28 mouse cellular contexts compared by ENCODE assay signal in genomic region chr16:72223860-72224259, GRCm38 (mm10).
DNase-seq lines count a peak whose midpoint lies in the region; ATAC-seq lines count a peak whose summit lies in the region.
"Had no signal": no experiment of that assay in that cellular context is flagged by ENCODE, and none has a peak within 500 bp of the region (broad histone marks: within the 10 kb centered on the region; RNA-seq: fewer than 3 reads in every experiment).

No protein-coding gene starts in this region.

- ATAC-seq in forebrain, embryonic 11.5 days (replicated peaks; ENCODE audit: low FRiP score): 0 out of 2 replicates have a peak, but pooled peaks have one; percentile 34
- ATAC-seq in forebrain, embryonic 15.5 days (replicated peaks): no peak
- 0 out of 2 replicates have a peak, but pooled peaks have one; percentile 30 for ATAC-seq in hindbrain, embryonic 12.5 days (ENCODE audit: low FRiP score)
- ATAC-seq in hindbrain, embryonic 14.5 days (ENCODE audit: low FRiP score): no peak
- no peak for ATAC-seq in midbrain, embryonic 14.5 days (ENCODE audit: low FRiP score, low TSS enrichment)
- ATAC-seq in midbrain, embryonic 11.5 days (ENCODE audit: low FRiP score): no peak
- ATAC-seq: lung, postnatal 0 days; midbrain, embryonic 16.5 days had no signal

- no peak for DNase-seq in forebrain, embryonic 11.5 days (ENCODE audit: low spot score)
- DNase-seq in hindbrain, embryonic 14.5 days (ENCODE audit: low spot score): no peak
- peak; percentile 34 for DNase-seq in midbrain, embryonic 14.5 days
- DNase-seq in midbrain, embryonic 11.5 days (ENCODE audit: low spot score, missing footprints): no peak
- DNase-seq in retina, embryonic 14.5 days (ENCODE audit: low spot score): peak; percentile 82
- no peak for DNase-seq in urinary bladder, postnatal 25 days (ENCODE audit: low spot score)
- DNase-seq: adrenal gland, postnatal 25 days; cerebellum, adult 18-20 months; cerebellum, postnatal 10 days; gastrocnemius, postnatal 14 days; heart, postnatal 14 days; kidney, adult 18-20 months; kidney, postnatal 36 days; liver, embryonic 13.5 days; lung, adult 18-20 months; lung, postnatal 4 days; right cerebral cortex, adult 18-20 months; spleen, adult 18-20 months; thymus, postnatal 14 days had no signal

- no peaks in the 10 kb centered on the region for H3K36me3 ChIP-seq in forebrain, embryonic 11.5 days (ENCODE audit: control insufficient read depth, insufficient read depth, low read length)
- H3K36me3 ChIP-seq in forebrain, embryonic 15.5 days: no peaks in the 10 kb centered on the region
- no peaks in the 10 kb centered on the region for H3K36me3 ChIP-seq in hindbrain, embryonic 12.5 days
- no peaks in the 10 kb centered on the region for H3K36me3 ChIP-seq in hindbrain, embryonic 14.5 days (replicated peaks; ENCODE audit: control insufficient read depth, insufficient read depth)
- H3K36me3 ChIP-seq in midbrain, embryonic 14.5 days (ENCODE audit: control insufficient read depth, insufficient read depth, low read length): no peaks in the 10 kb centered on the region
- H3K36me3 ChIP-seq in midbrain, embryonic 11.5 days (ENCODE audit: control insufficient read depth, insufficient read depth, low read length): no peaks in the 10 kb centered on the region
- H3K36me3 ChIP-seq: hindbrain, embryonic 15.5 days; kidney, embryonic 15.5 days; limb, embryonic 15.5 days; liver, embryonic 13.5 days; neural tube, embryonic 13.5 days had no signal

- H3K4me1 ChIP-seq in forebrain, embryonic 11.5 days (replicated peaks; ENCODE audit: control insufficient read depth, insufficient read depth, low read length): no peaks in the 10 kb centered on the region; the same call in 1 of the 2 replicates
- H3K4me1 ChIP-seq in forebrain, embryonic 15.5 days: peaks cover 14% of the 10 kb centered on the region
- H3K4me1 ChIP-seq in hindbrain, embryonic 12.5 days: peaks cover 9% of the 10 kb centered on the region; the same call in 1 of the 2 replicates
- H3K4me1 ChIP-seq in hindbrain, embryonic 14.5 days (replicated peaks; ENCODE audit: control insufficient read depth, insufficient read depth, low read length): 0 out of 2 replicates have a peak, but pooled peaks cover 5% of the 10 kb centered on the region
- peaks cover 13% of the 10 kb centered on the region; the same call in 1 of the 2 replicates for H3K4me1 ChIP-seq in midbrain, embryonic 14.5 days (ENCODE audit: control insufficient read depth, insufficient read depth, low read length)
- H3K4me1 ChIP-seq in midbrain, embryonic 11.5 days (ENCODE audit: control insufficient read depth, insufficient read depth, low read length): no peaks in the 10 kb centered on the region
- H3K4me1 ChIP-seq: kidney, embryonic 15.5 days; limb, embryonic 15.5 days; liver, embryonic 13.5 days; megakaryocyte, embryonic 14.5 days had no signal

- H3K9me3 ChIP-seq in forebrain, embryonic 11.5 days (ENCODE audit: control insufficient read depth, low read length): no peaks in the 10 kb centered on the region
- no peaks in the 10 kb centered on the region for H3K9me3 ChIP-seq in forebrain, embryonic 15.5 days
- no peaks in the 10 kb centered on the region for H3K9me3 ChIP-seq in hindbrain, embryonic 12.5 days (replicated peaks)
- no peaks in the 10 kb centered on the region for H3K9me3 ChIP-seq in hindbrain, embryonic 14.5 days (ENCODE audit: control insufficient read depth, low read length)
- no peaks in the 10 kb centered on the region for H3K9me3 ChIP-seq in midbrain, embryonic 14.5 days (ENCODE audit: control insufficient read depth, low read length)
- H3K9me3 ChIP-seq in midbrain, embryonic 11.5 days (ENCODE audit: control insufficient read depth, low read length): no peaks in the 10 kb centered on the region
- H3K9me3 ChIP-seq: hindbrain, embryonic 15.5 days; kidney, embryonic 15.5 days; limb, embryonic 15.5 days; liver, embryonic 13.5 days; megakaryocyte, embryonic 14.5 days; neural tube, embryonic 13.5 days had no signal

- no peak overlapping the region for H3K9ac ChIP-seq in forebrain, embryonic 11.5 days (ENCODE audit: low read length)
- H3K9ac ChIP-seq in forebrain, embryonic 15.5 days (replicated peaks): no peak overlapping the region
- no peak overlapping the region for H3K9ac ChIP-seq in hindbrain, embryonic 12.5 days
- no peak overlapping the region for H3K9ac ChIP-seq in hindbrain, embryonic 14.5 days
- H3K9ac ChIP-seq in midbrain, embryonic 14.5 days (replicated peaks; ENCODE audit: low read length): no peak overlapping the region
- no peak overlapping the region for H3K9ac ChIP-seq in midbrain, embryonic 11.5 days (ENCODE audit: low read length)
- H3K9ac ChIP-seq: hindbrain, embryonic 15.5 days; kidney, embryonic 15.5 days; limb, embryonic 15.5 days; liver, embryonic 13.5 days; neural tube, embryonic 13.5 days had no signal

- no peaks in the 10 kb centered on the region for H3K27me3 ChIP-seq in forebrain, embryonic 11.5 days (ENCODE audit: control insufficient read depth, insufficient read depth, low read length)
- H3K27me3 ChIP-seq in forebrain, embryonic 15.5 days: no peaks in the 10 kb centered on the region
- H3K27me3 ChIP-seq in hindbrain, embryonic 12.5 days: no peaks in the 10 kb centered on the region
- no peaks in the 10 kb centered on the region for H3K27me3 ChIP-seq in hindbrain, embryonic 14.5 days (ENCODE audit: control insufficient read depth, insufficient read depth, low read length)
- no peaks in the 10 kb centered on the region for H3K27me3 ChIP-seq in midbrain, embryonic 14.5 days (ENCODE audit: control insufficient read depth, insufficient read depth, low read length)
- no peaks in the 10 kb centered on the region for H3K27me3 ChIP-seq in midbrain, embryonic 11.5 days (ENCODE audit: control insufficient read depth, insufficient read depth, low read length)
- H3K27me3 ChIP-seq: hindbrain, embryonic 15.5 days; kidney, embryonic 15.5 days; limb, embryonic 15.5 days; liver, embryonic 13.5 days; megakaryocyte, embryonic 14.5 days; neural tube, embryonic 13.5 days had no signal

- 38% methylated on average over 3 of the region's 3 CpGs for WGBS in forebrain, embryonic 11.5 days
- WGBS in forebrain, embryonic 15.5 days: 14% methylated on average over 3 of the region's 3 CpGs
- WGBS in hindbrain, embryonic 12.5 days: 43% methylated on average over 3 of the region's 3 CpGs
- 26% methylated on average over 3 of the region's 3 CpGs for WGBS in hindbrain, embryonic 14.5 days
- WGBS in midbrain, embryonic 14.5 days: 13% methylated on average over 3 of the region's 3 CpGs
- WGBS in midbrain, embryonic 11.5 days: 64% methylated on average over 3 of the region's 3 CpGs

- H3K27ac ChIP-seq in forebrain, embryonic 11.5 days (ENCODE audit: low read depth, low read length): no peak overlapping the region
- H3K27ac ChIP-seq in forebrain, embryonic 15.5 days (replicated peaks): no peak overlapping the region
- H3K27ac ChIP-seq in hindbrain, embryonic 12.5 days: no peak overlapping the region
- H3K27ac ChIP-seq in hindbrain, embryonic 14.5 days: no peak overlapping the region
- H3K27ac ChIP-seq in midbrain, embryonic 14.5 days (replicated peaks; ENCODE audit: low read depth, low read length): no peak overlapping the region
- no peak overlapping the region for H3K27ac ChIP-seq in midbrain, embryonic 11.5 days (ENCODE audit: low read depth, low read length)
- H3K27ac ChIP-seq: hindbrain, embryonic 15.5 days; kidney, embryonic 15.5 days; limb, embryonic 15.5 days; liver, embryonic 13.5 days; neural tube, embryonic 13.5 days had no signal

- no peak overlapping the region for H3K4me3 ChIP-seq in forebrain, embryonic 11.5 days (ENCODE audit: low read depth, low read length)
- no peak overlapping the region for H3K4me3 ChIP-seq in forebrain, embryonic 15.5 days
- no peak overlapping the region for H3K4me3 ChIP-seq in hindbrain, embryonic 12.5 days
- H3K4me3 ChIP-seq in hindbrain, embryonic 14.5 days (replicated peaks; ENCODE audit: low read length): no peak overlapping the region
- no peak overlapping the region for H3K4me3 ChIP-seq in midbrain, embryonic 14.5 days (replicated peaks; ENCODE audit: low read depth, low read length)
- no peak overlapping the region for H3K4me3 ChIP-seq in midbrain, embryonic 11.5 days (ENCODE audit: low read depth, low read length)
- H3K4me3 ChIP-seq: hindbrain, embryonic 15.5 days; kidney, embryonic 15.5 days; limb, embryonic 15.5 days; liver, embryonic 13.5 days; megakaryocyte, embryonic 14.5 days; neural tube, embryonic 13.5 days had no signal

- H3K4me2 ChIP-seq in forebrain, embryonic 11.5 days (ENCODE audit: low read depth, low read length, severe bottlenecking): no peak overlapping the region
- H3K4me2 ChIP-seq in forebrain, embryonic 15.5 days (replicated peaks): no peak overlapping the region
- H3K4me2 ChIP-seq in hindbrain, embryonic 12.5 days (replicated peaks): no peak overlapping the region
- no peak overlapping the region for H3K4me2 ChIP-seq in hindbrain, embryonic 14.5 days (replicated peaks)
- H3K4me2 ChIP-seq in midbrain, embryonic 14.5 days (ENCODE audit: low read length): no peak overlapping the region
- no peak overlapping the region for H3K4me2 ChIP-seq in midbrain, embryonic 11.5 days
- H3K4me2 ChIP-seq: hindbrain, embryonic 15.5 days; kidney, embryonic 15.5 days; limb, embryonic 15.5 days; liver, embryonic 13.5 days; neural tube, embryonic 13.5 days had no signal

Comparison
In these comparisons a context has a peak if more than half of its experiments do, and no peak if none do; other contexts are left out.
1. ATAC-seq: peak in forebrain, embryonic 11.5 days (single experiment) and hindbrain, embryonic 12.5 days (single experiment); none in forebrain, embryonic 15.5 days (single experiment), hindbrain, embryonic 14.5 days (single experiment), midbrain, embryonic 14.5 days (single experiment) and midbrain, embryonic 11.5 days (single experiment).
2. DNase-seq: peak in midbrain, embryonic 14.5 days (single experiment) and retina, embryonic 14.5 days (single experiment); none in forebrain, embryonic 11.5 days (single experiment), hindbrain, embryonic 14.5 days (single experiment), midbrain, embryonic 11.5 days (single experiment) and urinary bladder, postnatal 25 days (single experiment).